ENCODE assay signal across 17 mouse cellular contexts in genomic region chr15:96456651-96457337, GRCm38 (mm10). TPM values are rescaled to one million over a fixed set of nuclear protein-coding genes. Genes with fewer than 3 reads are reported as not detected.
DNase-seq lines count a peak whose midpoint lies in the region; ATAC-seq and TF ChIP-seq lines count a peak whose summit lies in the region.
"Had no signal": no experiment of that assay in that cellular context is flagged by ENCODE, and none has a peak within 500 bp of the region (broad histone marks: within the 10 kb centered on the region; RNA-seq: fewer than 3 reads in every experiment).

No protein-coding gene starts in this region.

- H3K27ac ChIP-seq in stomach, embryonic 16.5 days (ENCODE audit: low read length), result peak overlapping the region; percentile 67
- H3K27ac ChIP-seq in stomach, postnatal 0 days (replicated peaks), result no peak overlapping the region
- peak overlapping the region; percentile 24; the same call in 1 of the 2 replicates for H3K27ac ChIP-seq in liver, embryonic 11.5 days (ENCODE audit: low read depth, low read length)
- H3K27ac ChIP-seq: embryonic facial prominence, embryonic 13.5 days; heart, adult 2 months; hindbrain, embryonic 13.5 days; limb, embryonic 12.5 days had no signal

- H3K9me3 ChIP-seq in stomach, embryonic 16.5 days (replicated peaks; ENCODE audit: control insufficient read depth, low read length), result no peaks in the 10 kb centered on the region
- H3K9me3 ChIP-seq in stomach, postnatal 0 days (ENCODE audit: control insufficient read depth, low read length), result no peaks in the 10 kb centered on the region
- no peaks in the 10 kb centered on the region for H3K9me3 ChIP-seq in liver, embryonic 11.5 days (ENCODE audit: control insufficient read depth, low read length)
- H3K9me3 ChIP-seq: embryonic facial prominence, embryonic 13.5 days; hindbrain, embryonic 13.5 days; limb, embryonic 12.5 days had no signal

- TF ChIP-seq EP300 in stomach, postnatal 0 days (optimal IDR thresholded peaks at IDR 0.05), result no peak

- 65% methylated on average over 5 of the region's 5 CpGs for WGBS in stomach, embryonic 16.5 days
- WGBS in stomach, postnatal 0 days, result 67% methylated on average over 5 of the region's 5 CpGs
- WGBS in liver, embryonic 11.5 days, result 77% methylated on average over 5 of the region's 5 CpGs

- no peak overlapping the region for H3K9ac ChIP-seq in stomach, embryonic 16.5 days (ENCODE audit: low read length)
- H3K9ac ChIP-seq in stomach, postnatal 0 days (ENCODE audit: low read length), result no peak overlapping the region
- H3K9ac ChIP-seq in liver, embryonic 11.5 days (ENCODE audit: low read depth, low read length), result no peak overlapping the region
- H3K9ac ChIP-seq: embryonic facial prominence, embryonic 13.5 days; hindbrain, embryonic 13.5 days; limb, embryonic 12.5 days had no signal

- H3K27me3 ChIP-seq in stomach, embryonic 16.5 days (ENCODE audit: control insufficient read depth, insufficient read depth, low read length), result no peaks in the 10 kb centered on the region
- no peaks in the 10 kb centered on the region for H3K27me3 ChIP-seq in stomach, postnatal 0 days (ENCODE audit: control insufficient read depth, insufficient read depth, low read length)
- H3K27me3 ChIP-seq in liver, embryonic 11.5 days (replicated peaks; ENCODE audit: control insufficient read depth, insufficient read depth, low read length), result no peaks in the 10 kb centered on the region
- H3K27me3 ChIP-seq: embryonic facial prominence, embryonic 13.5 days; hindbrain, embryonic 13.5 days; limb, embryonic 12.5 days had no signal

- no peak for TF ChIP-seq CTCF in stomach, postnatal 0 days (IDR thresholded peaks at IDR 0.05; ENCODE audit: low read depth)

- H3K4me1 ChIP-seq in stomach, embryonic 16.5 days (ENCODE audit: control insufficient read depth, insufficient read depth, low read length), result peaks cover 24% of the 10 kb centered on the region
- no peaks in the 10 kb centered on the region for H3K4me1 ChIP-seq in stomach, postnatal 0 days (replicated peaks; ENCODE audit: control insufficient read depth, insufficient read depth)
- H3K4me1 ChIP-seq in liver, embryonic 11.5 days (replicated peaks; ENCODE audit: control insufficient read depth, insufficient read depth, low read length), result peaks cover 33% of the 10 kb centered on the region

- no peak for DNase-seq in stomach, postnatal 0 days (ENCODE audit: low spot score)
- peak; percentile 77 for DNase-seq in kidney, adult 9 months
- DNase-seq in liver, embryonic 11.5 days (ENCODE audit: low spot score), result no peak
- no peak for DNase-seq in spleen, postnatal 4 days (ENCODE audit: low spot score in 2 of 2)
- no peak for DNase-seq in cerebellum, postnatal 25 days
- DNase-seq: cerebellum, adult 11 months; gastrocnemius, adult 2 months; heart, adult 2 months; lung, postnatal 14 days; right cerebral cortex, postnatal 4 days; thymus, adult 2 months had no signal

- no peak overlapping the region for H3K4me3 ChIP-seq in stomach, embryonic 16.5 days (replicated peaks; ENCODE audit: low read length)
- H3K4me3 ChIP-seq in stomach, postnatal 0 days (ENCODE audit: low read depth, low read length), result no peak overlapping the region
- H3K4me3 ChIP-seq in liver, embryonic 11.5 days (ENCODE audit: low read depth, low read length), result no peak overlapping the region
- H3K4me3 ChIP-seq: embryonic facial prominence, embryonic 13.5 days; gastrocnemius, adult 2 months; heart, adult 2 months; hindbrain, embryonic 13.5 days; limb, embryonic 12.5 days had no signal

- no peak for ATAC-seq in stomach, embryonic 16.5 days (ENCODE audit: insufficient read depth, low FRiP score)
- ATAC-seq in stomach, postnatal 0 days (ENCODE audit: low FRiP score, low TSS enrichment), result no peak
- ATAC-seq in liver, embryonic 11.5 days (replicated peaks; ENCODE audit: low FRiP score), result no peak
- ATAC-seq in frontal cortex, adult (ENCODE audit: low TSS enrichment), result no peak
- ATAC-seq: forebrain, embryonic 14.5 days had no signal

- H3K36me3 ChIP-seq in stomach, embryonic 16.5 days (ENCODE audit: control insufficient read depth, insufficient read depth, low read length), result no peaks in the 10 kb centered on the region
- no peaks in the 10 kb centered on the region for H3K36me3 ChIP-seq in stomach, postnatal 0 days (ENCODE audit: control insufficient read depth, insufficient read depth, low read length)
- H3K36me3 ChIP-seq in liver, embryonic 11.5 days (ENCODE audit: control insufficient read depth, insufficient read depth, low read length), result peaks cover 6% of the 10 kb centered on the region; the same call in 1 of the 2 replicates

- no peak overlapping the region for H3K4me2 ChIP-seq in stomach, embryonic 16.5 days (ENCODE audit: low read depth, low read length)
- no peak overlapping the region for H3K4me2 ChIP-seq in stomach, postnatal 0 days (replicated peaks; ENCODE audit: low read depth)
- H3K4me2 ChIP-seq in liver, embryonic 11.5 days, result peak overlapping the region; percentile 37
- H3K4me2 ChIP-seq: embryonic facial prominence, embryonic 13.5 days; hindbrain, embryonic 13.5 days; limb, embryonic 12.5 days had no signal

RNA-seq across cellular contexts. Expression of gene Scaf11, which starts 3.8 kb away (rescaled TPM):
- polyA plus RNA-seq in stomach, embryonic 16.5 days (2015; fragmentation: Nextera tagmentation; extraction: Ambion mirVana), result 70.1 and 73.0 TPM in 2 replicates
- polyA plus RNA-seq in stomach, postnatal 0 days (2015; fragmentation: Nextera tagmentation; extraction: Ambion mirVana), result 44.1 and 47.4 TPM in 2 replicates
- 105 and 106 TPM in 2 replicates for polyA plus RNA-seq in liver, embryonic 11.5 days (2014; fragmentation: Nextera tagmentation; extraction: Ambion mirVana)
